ENCODE assay signal across 8 mouse cellular contexts in the genomic region with DNA sequence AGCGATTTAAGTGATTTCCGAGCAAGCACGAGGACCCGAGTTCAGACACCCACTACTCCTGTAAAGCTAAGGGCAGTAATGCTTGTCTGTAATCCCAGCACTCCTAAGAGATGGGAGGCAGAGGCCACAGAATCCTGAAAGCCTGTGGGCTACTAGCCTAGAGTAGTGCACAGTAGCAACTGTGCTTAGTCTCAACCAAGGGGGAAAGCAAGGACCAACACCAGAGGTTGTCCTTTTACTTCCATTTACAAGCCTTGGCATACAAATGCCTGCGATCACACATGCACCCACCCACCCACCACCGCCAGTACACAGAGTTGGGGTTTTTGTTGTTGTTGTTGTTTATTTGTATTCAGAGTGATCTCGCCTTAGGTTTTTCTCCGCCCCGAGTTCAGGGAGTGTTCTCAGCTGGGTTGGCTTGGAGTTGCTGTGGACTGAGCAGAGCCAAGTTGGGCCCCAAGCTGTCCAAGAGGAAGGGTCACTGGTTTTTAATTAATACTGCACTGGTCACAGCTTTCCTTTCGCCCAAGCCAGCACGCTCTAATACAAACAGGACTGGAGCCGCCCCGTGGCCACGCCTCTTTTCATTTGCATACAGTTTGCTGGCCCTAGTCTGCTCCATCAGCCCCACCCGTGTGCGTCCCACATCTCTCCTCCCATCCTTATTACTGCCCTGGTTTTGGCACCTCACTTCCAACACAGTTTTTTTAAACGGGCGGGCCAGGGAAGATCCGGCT.
DNase-seq lines count a peak whose midpoint lies in the region; ATAC-seq lines count a peak whose summit lies in the region.

No protein-coding gene starts in this region.

- no peaks in the 10 kb centered on the region for H3K36me3 ChIP-seq in heart, embryonic 16.5 days (ENCODE audit: control insufficient read depth, insufficient read depth)
- H3K36me3 ChIP-seq in forebrain, embryonic 10.5 days (replicated peaks): no peaks in the 10 kb centered on the region
- H3K36me3 ChIP-seq in limb, embryonic 11.5 days (ENCODE audit: control insufficient read depth, insufficient read depth, low read length): no peaks in the 10 kb centered on the region
- H3K36me3 ChIP-seq in midbrain, embryonic 14.5 days (ENCODE audit: control insufficient read depth, insufficient read depth, low read length): no peaks in the 10 kb centered on the region

- H3K4me3 ChIP-seq in heart, embryonic 16.5 days (ENCODE audit: low read length): peak overlapping the region; percentile 38
- peak overlapping the region; percentile 25 for H3K4me3 ChIP-seq in forebrain, embryonic 10.5 days
- H3K4me3 ChIP-seq in limb, embryonic 11.5 days (ENCODE audit: low read depth, low read length): no peak overlapping the region
- no peak overlapping the region for H3K4me3 ChIP-seq in midbrain, embryonic 14.5 days (replicated peaks; ENCODE audit: low read depth, low read length)

- ATAC-seq in heart, embryonic 16.5 days (replicated peaks; ENCODE audit: extremely low read depth, insufficient read depth, low FRiP score): peak; percentile 52; the same call in 1 of the 2 replicates
- ATAC-seq in limb, embryonic 11.5 days (ENCODE audit: insufficient number of reproducible peaks, low FRiP score, low TSS enrichment, low read depth): peak; percentile 74; the same call in 1 of the 2 replicates
- peak; percentile 78 for ATAC-seq in midbrain, embryonic 14.5 days (ENCODE audit: low FRiP score, low TSS enrichment)

- H3K9me3 ChIP-seq in heart, embryonic 16.5 days (replicated peaks; ENCODE audit: control insufficient read depth, low read length): no peaks in the 10 kb centered on the region
- no peaks in the 10 kb centered on the region for H3K9me3 ChIP-seq in forebrain, embryonic 10.5 days
- no peaks in the 10 kb centered on the region for H3K9me3 ChIP-seq in limb, embryonic 11.5 days (ENCODE audit: control insufficient read depth, low read length)
- H3K9me3 ChIP-seq in midbrain, embryonic 14.5 days (ENCODE audit: control insufficient read depth, low read length): no peaks in the 10 kb centered on the region

- DNase-seq in heart, adult 18-20 months: no peak
- no peak for DNase-seq in forebrain, embryonic 10.5 days (ENCODE audit: extremely low spot score, low spot score)
- DNase-seq in limb, embryonic 11.5 days (ENCODE audit: low spot score): peak; percentile 53
- DNase-seq in midbrain, embryonic 14.5 days: peak; percentile 48
- no peak for DNase-seq in cerebellum, adult 8-10 months
- no peak for DNase-seq in left cerebral cortex, postnatal 10 days (ENCODE audit: extremely low spot score in 1 of 2, low spot score in 2 of 2)
- no peak for DNase-seq in ovary, postnatal 14 days (ENCODE audit: low spot score)

- no peak overlapping the region for H3K27ac ChIP-seq in heart, embryonic 16.5 days (ENCODE audit: low read length)
- H3K27ac ChIP-seq in forebrain, embryonic 10.5 days: no peak overlapping the region
- H3K27ac ChIP-seq in limb, embryonic 11.5 days (replicated peaks; ENCODE audit: low read depth, low read length): no peak overlapping the region
- H3K27ac ChIP-seq in midbrain, embryonic 14.5 days (replicated peaks; ENCODE audit: low read depth, low read length): no peak overlapping the region

- WGBS in heart, embryonic 16.5 days: 34% methylated on average over 19 of the region's 19 CpGs
- 41% methylated on average over 19 of the region's 19 CpGs for WGBS in forebrain, embryonic 10.5 days
- 33% methylated on average over 19 of the region's 19 CpGs for WGBS in limb, embryonic 11.5 days
- WGBS in midbrain, embryonic 14.5 days: 39% methylated on average over 19 of the region's 19 CpGs

- H3K4me1 ChIP-seq in heart, embryonic 16.5 days (ENCODE audit: control insufficient read depth, insufficient read depth, low read length): no peaks in the 10 kb centered on the region
- H3K4me1 ChIP-seq in forebrain, embryonic 10.5 days: peaks cover 12% of the 10 kb centered on the region
- H3K4me1 ChIP-seq in limb, embryonic 11.5 days (ENCODE audit: control insufficient read depth, insufficient read depth, low read length): no peaks in the 10 kb centered on the region
- H3K4me1 ChIP-seq in midbrain, embryonic 14.5 days (ENCODE audit: control insufficient read depth, insufficient read depth, low read length): no peaks in the 10 kb centered on the region

- intact Hi-C loops in left cerebral cortex, postnatal 10 days (cut with DNase I): no loop called here

- H3K9ac ChIP-seq in heart, embryonic 16.5 days (ENCODE audit: low read length): no peak overlapping the region
- no peak overlapping the region for H3K9ac ChIP-seq in limb, embryonic 11.5 days (ENCODE audit: low read length)
- H3K9ac ChIP-seq in midbrain, embryonic 14.5 days (replicated peaks; ENCODE audit: low read length): no peak overlapping the region

- peak overlapping the region; percentile 61 for H3K4me2 ChIP-seq in heart, embryonic 16.5 days (ENCODE audit: low read depth, low read length)
- peak overlapping the region; percentile 32 for H3K4me2 ChIP-seq in limb, embryonic 11.5 days (ENCODE audit: low read depth, severe bottlenecking)
- H3K4me2 ChIP-seq in midbrain, embryonic 14.5 days (ENCODE audit: low read length): peak overlapping the region; percentile 20

- H3K27me3 ChIP-seq in heart, embryonic 16.5 days (ENCODE audit: control insufficient read depth, insufficient read depth, low read length): no peaks in the 10 kb centered on the region
- no peaks in the 10 kb centered on the region for H3K27me3 ChIP-seq in forebrain, embryonic 10.5 days (ENCODE audit: poor library complexity, severe bottlenecking)
- no peaks in the 10 kb centered on the region for H3K27me3 ChIP-seq in limb, embryonic 11.5 days (ENCODE audit: control insufficient read depth, insufficient read depth, low read length)
- no peaks in the 10 kb centered on the region for H3K27me3 ChIP-seq in midbrain, embryonic 14.5 days (ENCODE audit: control insufficient read depth, insufficient read depth, low read length)

Comparison
In these comparisons a context has a peak if more than half of its experiments do, and no peak if none do; other contexts are left out.
1. H3K4me3 ChIP-seq: peak in heart, embryonic 16.5 days (single experiment) and forebrain, embryonic 10.5 days (single experiment); none in limb, embryonic 11.5 days (single experiment) and midbrain, embryonic 14.5 days (single experiment).
2. DNase-seq: peak in limb, embryonic 11.5 days (single experiment) and midbrain, embryonic 14.5 days (single experiment); none in heart, adult 18-20 months (0 of 2), forebrain, embryonic 10.5 days (single experiment), cerebellum, adult 8-10 months (single experiment), left cerebral cortex, postnatal 10 days (0 of 2) and ovary, postnatal 14 days (single experiment).
3. Peak in every context shown above with its lines, with median percentiles within 50 percentile points of each other: ATAC-seq and H3K4me2 ChIP-seq.